Mouse (Mus musculus): Measurements from ENCODE around the gene Nop14. TPM values are rescaled to one million over a fixed set of nuclear protein-coding genes. Genes with fewer than 3 reads are reported as not detected.
"Not testable (repeated sequence)": the region's sequence is repeated elsewhere in the genome, so short reads cannot be mapped to it uniquely, and the experiment has no call there.

Gene Nop14
- polyA plus RNA-seq, 1 experiment from 2014 or later: 19.7 TPM

- no peak for DNase-seq (ENCODE audit: low spot score)
- Histone ChIP-seq H3K27me3 (ENCODE audit: insufficient read depth, poor library complexity, severe bottlenecking) (no peaks in the 10 kb centered on the region), H3K4me1 (replicated peaks) (no peaks in the 10 kb centered on the region), H3K4me3 (no peak overlapping the region), H3K36me3 (peaks cover 83% of the 10 kb centered on the region), H3K9me3 (no peaks in the 10 kb centered on the region), H3K27ac (no peak overlapping the region)
- 93% methylated on average over 5 of the region's 5 CpGs for WGBS
Observed at GRCm38 (mm10) chr5:34604576-34604975, 55.4 kb downstream of the Nop14 start.

GRCm38 (mm10) chr5:34593202-34593727, 66.7 kb downstream of the Nop14 start:
- no peak for DNase-seq (ENCODE audit: low spot score)
- Histone ChIP-seq H3K4me3 (no peak overlapping the region), H3K27ac (no peak overlapping the region), H3K27me3 (ENCODE audit: insufficient read depth, poor library complexity, severe bottlenecking) (no peaks in the 10 kb centered on the region), H3K4me1 (replicated peaks) (peaks cover 22% of the 10 kb centered on the region), H3K9me3 (no peaks in the 10 kb centered on the region), H3K36me3 (peaks cover 26% of the 10 kb centered on the region)
- WGBS: 96% methylated on average over 9 of the region's 9 CpGs

GRCm38 (mm10) chr5:34592666-34593065, 67.3 kb downstream of the Nop14 start:
- no peak overlapping the region for H3K4me3 ChIP-seq
- no peak for DNase-seq (ENCODE audit: low spot score)
- 90% methylated on average over 6 of the region's 6 CpGs for WGBS
- H3K27ac ChIP-seq: no peak overlapping the region
- peaks cover 20% of the 10 kb centered on the region for H3K36me3 ChIP-seq
- H3K9me3 ChIP-seq: no peaks in the 10 kb centered on the region
- H3K27me3 ChIP-seq (ENCODE audit: insufficient read depth, poor library complexity, severe bottlenecking): no peaks in the 10 kb centered on the region
- H3K4me1 ChIP-seq (replicated peaks): peaks cover 22% of the 10 kb centered on the region

- H3K27ac ChIP-seq; H3K27me3 ChIP-seq (ENCODE audit: insufficient read depth, poor library complexity, severe bottlenecking); DNase-seq (ENCODE audit: low spot score); H3K4me3 ChIP-seq; H3K9me3 ChIP-seq: not testable (repeated sequence)
- Histone ChIP-seq H3K36me3 (peaks cover 16% of the 10 kb centered on the region), H3K4me1 (replicated peaks) (peaks cover 23% of the 10 kb centered on the region)
- WGBS: 74% methylated on average over 5 of the region's 5 CpGs
Observed at GRCm38 (mm10) chr5:34592224-34592623, 67.7 kb downstream of the Nop14 start.

- no peak for DNase-seq (ENCODE audit: low spot score)
- Histone ChIP-seq H3K4me3 (no peak overlapping the region), H3K27me3 (ENCODE audit: insufficient read depth, poor library complexity, severe bottlenecking) (no peaks in the 10 kb centered on the region), H3K4me1 (replicated peaks) (peaks cover 25% of the 10 kb centered on the region), H3K9me3 (no peaks in the 10 kb centered on the region), H3K36me3 (peaks cover 14% of the 10 kb centered on the region), H3K27ac (no peak overlapping the region)
- 33% methylated on average over 5 of the region's 5 CpGs for WGBS
Observed at GRCm38 (mm10) chr5:34591388-34592004, 68.5 kb downstream of the Nop14 start.

GRCm38 (mm10) chr5:34590702-34591101, 69.2 kb downstream of the Nop14 start:
- Histone ChIP-seq H3K27me3 (ENCODE audit: insufficient read depth, poor library complexity, severe bottlenecking) (no peaks in the 10 kb centered on the region), H3K36me3 (peaks cover 14% of the 10 kb centered on the region), H3K9me3 (no peaks in the 10 kb centered on the region), H3K4me1 (replicated peaks) (peaks cover 25% of the 10 kb centered on the region), H3K4me3 (no peak overlapping the region), H3K27ac (no peak overlapping the region)
- 51% methylated on average over 4 of the region's 4 CpGs for WGBS
- DNase-seq (ENCODE audit: low spot score): no peak

- Histone ChIP-seq H3K27me3 (ENCODE audit: insufficient read depth, poor library complexity, severe bottlenecking) (no peaks in the 10 kb centered on the region), H3K9me3 (no peaks in the 10 kb centered on the region), H3K36me3 (peaks cover 14% of the 10 kb centered on the region), H3K4me3 (no peak overlapping the region), H3K4me1 (replicated peaks) (peaks cover 25% of the 10 kb centered on the region), H3K27ac (peak overlapping the region; percentile 56; the same call in 1 of the 2 replicates)
- 10% methylated on average over 5 of the region's 5 CpGs for WGBS
- no peak for DNase-seq (ENCODE audit: low spot score)
Observed at GRCm38 (mm10) chr5:34590059-34590458, 69.9 kb downstream of the Nop14 start.

Other genes with a start within 250 kb of the Nop14 start
- 5.2 and 5.6 TPM in 2 replicates for gene Tnip2, start 146.2 kb downstream of the Nop14 start, polyA plus RNA-seq (2016; fragmentation: Nextera tagmentation; extraction: Ambion mirVana)
- gene Sh3bp2, start 134.3 kb downstream of the Nop14 start, polyA plus RNA-seq (2016; fragmentation: Nextera tagmentation; extraction: Ambion mirVana): 7.2 and 9.4 TPM in 2 replicates
- gene Add1, start 86.5 kb downstream of the Nop14 start, polyA plus RNA-seq (2016; fragmentation: Nextera tagmentation; extraction: Ambion mirVana): 179 and 194 TPM in 2 replicates
- 86.8 and 92.9 TPM in 2 replicates for gene Mfsd10, start 22.9 kb downstream of the Nop14 start, polyA plus RNA-seq (2016; fragmentation: Nextera tagmentation; extraction: Ambion mirVana)
- 2.0 and 2.1 TPM in 2 replicates for gene Grk4, start 231 bp upstream of the Nop14 start, polyA plus RNA-seq (2016; fragmentation: Nextera tagmentation; extraction: Ambion mirVana)
- gene Htt, start 101.6 kb upstream of the Nop14 start, polyA plus RNA-seq (2016; fragmentation: Nextera tagmentation; extraction: Ambion mirVana): 15.6 and 16.9 TPM in 2 replicates
- gene Msantd1, start 247.9 kb upstream of the Nop14 start, polyA plus RNA-seq (2016; fragmentation: Nextera tagmentation; extraction: Ambion mirVana): 1.4 and 2.6 TPM in 2 replicates

Data from hindbrain, embryonic 10.5 days (tissue).